Mouse (Mus musculus): ENCODE measurements around the gene Acer2. TPM values are rescaled to one million over a fixed set of nuclear protein-coding genes. Genes with fewer than 3 reads are reported as not detected.
A peak's percentile ranks its signal among the peaks of the same experiment; 100 is the strongest.

The Acer2 gene
- total RNA-seq, 2 experiments from 2014 or later: 20.9 to 21.4 TPM

- peak in 1 of 2 experiments; percentile 4 for DNase-seq
Observed at GRCm38 (mm10) chr4:86953519-86953918, 79.3 kb downstream of the Acer2 start.

- DNase-seq: no peak
Observed at GRCm38 (mm10) chr4:86955448-86955847, 81.3 kb downstream of the Acer2 start.

DNA sequence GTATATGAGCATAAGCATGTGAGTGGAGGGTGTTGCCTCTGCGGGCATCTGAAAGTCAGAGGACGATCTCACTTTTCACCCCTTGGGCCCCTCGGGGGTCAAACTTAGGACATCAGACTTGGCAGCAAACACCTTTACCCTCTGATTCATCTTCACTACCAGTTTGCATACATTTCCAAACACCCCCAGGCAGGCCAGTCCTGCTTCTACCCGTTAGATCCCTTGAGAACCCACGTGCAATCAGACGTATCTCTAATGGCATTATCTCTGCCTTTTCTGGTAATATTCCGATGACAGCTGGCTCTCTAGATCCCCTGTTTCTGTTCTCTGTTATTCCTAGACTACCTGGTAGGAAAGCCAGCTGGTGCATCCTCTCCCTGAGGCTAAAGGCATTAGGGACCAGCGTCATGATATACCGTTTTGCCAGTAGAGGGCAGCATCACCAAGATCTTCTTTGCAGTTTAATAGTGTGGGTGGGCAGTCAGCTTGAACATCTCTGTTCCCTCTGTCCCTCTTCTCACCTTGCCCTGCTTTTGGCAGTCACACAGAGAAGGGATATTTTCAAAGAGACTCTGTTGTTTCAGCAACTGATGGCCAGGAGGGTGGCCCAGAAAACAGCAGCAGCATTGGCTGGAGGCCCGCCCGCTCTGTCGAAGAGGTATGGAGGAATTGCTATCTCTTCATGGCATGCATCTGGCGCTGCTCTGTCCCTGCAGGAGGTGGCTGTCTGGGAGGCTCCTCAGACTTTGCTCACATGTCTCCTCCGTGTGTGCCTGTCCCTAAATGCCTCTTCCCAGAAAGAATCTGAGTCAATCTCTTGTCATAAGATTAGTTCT, 83.6 kb downstream of the Acer2 start:
- peak; percentile 50 to 57 for DNase-seq

DNA sequence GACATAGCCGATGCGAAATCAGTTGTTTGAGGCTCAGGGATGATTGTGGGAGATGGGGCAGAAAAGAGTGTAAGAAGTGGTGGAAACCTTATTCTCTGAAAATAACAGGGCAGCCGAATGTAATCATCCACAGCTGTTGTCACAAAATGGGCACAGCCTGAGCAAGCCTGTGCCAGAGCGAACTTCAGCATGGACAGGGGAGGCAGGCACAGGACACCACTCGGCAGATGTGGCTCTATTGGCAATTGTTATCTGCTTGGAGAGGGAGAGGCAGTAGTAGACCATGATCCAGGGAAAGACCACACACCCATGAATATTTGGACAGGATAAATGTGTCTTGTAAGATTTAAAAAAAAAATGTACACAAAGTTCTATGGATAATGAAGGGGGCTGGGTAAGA, 103.1 kb downstream of the Acer2 start:
- DNase-seq: no peak

Other genes with a start within 250 kb of the Acer2 start
- 100 to 1,000 TPM; 347 to 417 TPM for gene Plin2, start 204.3 kb upstream of the Acer2 start, total RNA-seq (2021)
- 10 to 100 TPM; 48.2 to 55.4 TPM for gene Dennd4c, start 125.8 kb upstream of the Acer2 start, total RNA-seq (2021)
- 100 to 1,000 TPM; 893 to 924 TPM for gene Rps6, start 17.0 kb upstream of the Acer2 start, total RNA-seq (2021)